Mouse (Mus musculus) bone marrow, adult 2 months (tissue): ENCODE data around the gene Prr7.

Source experiments
- CTCF ChIP-seq: fragments of 200-500 bp; IDR thresholded peaks from 2 replicates; pipeline ENCODE4 v1.5.1; 2011; ENCODE audit warnings: low read length, control low read depth; ENCODE audit not compliant: control insufficient read depth, insufficient read depth
- POLR2A ChIP-seq: fragments of 200-500 bp; IDR thresholded peaks from 2 replicates; pipeline ENCODE4 v1.6.1; 2011; ENCODE audit warnings: low read depth, mild to moderate bottlenecking, control low read depth, low read length, borderline replicate concordance; ENCODE audit not compliant: control insufficient read depth

GRCm38 (mm10) chr13:55449205-55449604 lies 14.9 kb upstream of the Prr7 start:
- no peak for TF ChIP-seq CTCF
- TF ChIP-seq POLR2A, result no peak
